Mouse (Mus musculus) kidney, adult 2 months (tissue): ENCODE measurements around the gene Ranbp1.

Experiments used
- CTCF ChIP-seq: fragments of 200-500 bp; conservative IDR thresholded peaks from 2 replicates; pipeline ENCODE4 v1.5.1; 2011; ENCODE audit warnings: low read depth, mild to moderate bottlenecking, control low read depth, low read length, moderate library complexity, mixed read lengths; ENCODE audit not compliant: insufficient read depth, insufficient read length
- POLR2A ChIP-seq: fragments of 200-500 bp; IDR thresholded peaks from one replicate; pipeline ENCODE4 v1.6.1; 2011; ENCODE audit warnings: low read depth, low read length, control low read depth

DNA sequence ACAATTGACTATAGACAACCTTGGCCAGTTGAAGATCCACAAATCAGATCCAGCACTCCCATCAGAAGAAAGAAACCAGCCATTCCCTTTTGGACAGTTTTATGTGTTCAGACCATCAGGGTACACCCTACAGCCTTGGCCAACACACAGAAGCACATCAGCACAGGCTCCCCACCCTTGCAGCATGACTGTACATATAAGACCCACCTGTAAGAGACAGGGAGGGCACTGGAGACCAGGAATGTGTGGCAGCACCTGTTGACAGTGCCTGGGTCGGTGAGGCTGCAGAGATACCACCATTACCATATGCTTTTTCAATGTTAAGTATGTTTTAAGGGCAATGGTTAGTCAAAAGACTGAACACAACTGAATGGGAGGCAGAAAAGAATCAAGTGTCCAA lies 5.3 kb upstream of the Ranbp1 start:
- TF ChIP-seq POLR2A (no peak), CTCF (no peak)
